Mouse (Mus musculus) heart, postnatal 10 days (tissue): ENCODE results near the gene Cnp. TPM values are rescaled to one million over a fixed set of nuclear protein-coding genes. Genes with fewer than 3 reads are reported as not detected.

ENCODE experiments used
- DNase-seq, 2 experiments: peaks; one replicate each; pipeline ENCODE4 v3.0.0; 2021
- intact Hi-C: fragments of 180-260 bp; cut with DNase I; formaldehyde crosslinking; loops from one replicate; pipeline ENCODE4 v1.15.1; 2025
- total RNA-seq, 2 experiments: library from RNA; stranded (reverse); gene quantifications; 2 replicates each; pipeline ENCODE4 v1.2.3; 2021

Gene Cnp
- total RNA-seq, 2 experiments from 2014 or later: 6.1 to 7.1 TPM

DNA sequence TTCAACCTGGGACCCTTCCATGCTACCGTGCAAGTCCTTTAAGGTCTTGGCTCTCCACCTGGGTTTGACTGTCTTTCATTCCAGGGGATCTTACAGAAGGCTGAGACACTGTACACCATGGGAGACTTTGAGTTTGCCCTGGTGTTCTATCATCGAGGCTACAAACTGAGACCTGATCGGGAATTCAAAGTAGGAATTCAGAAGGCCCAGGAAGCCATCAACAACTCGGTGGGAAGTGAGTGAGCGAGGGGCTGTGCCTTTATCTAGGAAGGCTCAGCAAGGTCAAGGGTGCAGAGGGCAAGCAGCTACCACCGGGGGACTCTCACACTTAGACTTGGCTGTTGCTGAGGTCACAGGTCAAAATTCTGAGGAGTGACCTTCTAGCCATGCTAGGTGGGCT is 24.6 kb upstream of the Cnp start:
- intact Hi-C loops: no loop called here
- no peak for DNase-seq

- no peak for DNase-seq
- intact Hi-C loops: no loop called here
These were observed 21.9 kb upstream of the Cnp start for GRCm38 (mm10) chr11:100552842-100553241.

DNA sequence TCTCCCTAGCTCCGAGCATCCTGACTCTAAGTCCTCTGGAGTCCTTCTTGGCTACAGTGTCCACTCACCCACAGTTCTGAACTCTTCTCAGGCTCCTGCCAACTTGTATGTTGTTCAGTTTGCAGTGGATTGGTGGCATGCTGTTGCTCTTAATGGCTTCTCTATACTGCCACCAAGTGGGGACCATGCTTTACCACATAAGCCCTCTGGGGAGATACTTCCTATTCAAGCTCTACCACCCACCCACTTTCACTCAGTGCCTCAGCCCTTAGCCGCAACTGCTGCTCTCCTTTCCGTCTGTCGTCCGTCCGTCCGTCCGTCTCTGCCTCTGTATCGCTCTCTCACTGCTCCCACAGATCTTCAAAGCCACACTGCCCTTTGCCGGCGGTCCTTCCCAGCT is 19.1 kb upstream of the Cnp start:
- DNase-seq: peak; percentile 79
- intact Hi-C loops: loop anchor here (1.0 to 5.0 kb wide), 4 partner anchors 43 to 195 kb away; no protein-coding TSS in a partner anchor

GRCm38 (mm10) chr11:100557563-100557962 is 17.1 kb upstream of the Cnp start:
- intact Hi-C loops: loop anchor here (5.0 kb wide), 1 partner anchor 45 kb away; no protein-coding TSS in a partner anchor
- no peak for DNase-seq

DNA sequence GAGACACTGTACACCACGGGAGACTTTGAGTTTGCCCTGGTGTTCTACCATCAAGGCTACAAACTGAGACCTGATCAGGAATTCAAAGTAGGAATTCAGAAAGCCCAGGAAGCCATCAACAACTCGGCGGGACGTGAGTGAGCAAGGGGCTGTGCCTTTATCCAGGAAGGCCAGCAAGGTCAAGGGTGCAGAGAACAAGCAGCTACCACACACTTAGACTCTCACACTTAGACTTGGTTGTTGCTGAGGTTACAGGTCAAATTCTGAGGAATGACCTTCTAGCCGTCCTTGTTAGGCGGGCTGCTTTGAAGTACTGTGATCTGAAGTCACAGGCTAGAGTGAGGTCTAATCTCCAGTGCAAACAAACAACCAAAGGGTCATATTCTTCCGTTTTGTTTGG is 15.2 kb upstream of the Cnp start:
- intact Hi-C loops: loop anchor here (5.0 kb wide), 1 partner anchor 47 kb away; no protein-coding TSS in a partner anchor
- DNase-seq: no peak

DNA sequence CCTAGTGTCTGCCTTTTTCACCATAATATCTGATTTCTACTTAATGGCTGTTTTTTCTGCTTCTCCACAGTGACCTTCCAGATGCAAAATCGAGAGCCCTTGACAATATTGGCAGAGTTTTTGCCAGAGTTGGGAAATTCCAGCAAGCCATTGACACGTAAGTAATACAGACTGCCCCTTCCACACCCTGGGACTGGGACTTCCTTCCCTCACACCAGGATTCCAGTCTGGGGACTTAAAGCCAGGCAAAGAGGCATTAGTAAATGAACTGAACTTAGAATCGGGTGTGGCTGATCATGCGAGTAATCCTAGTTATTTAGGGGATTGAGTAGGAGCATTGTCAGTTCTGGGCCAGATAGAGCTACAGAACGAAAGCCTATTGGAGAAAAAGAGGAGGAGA is 13.0 kb upstream of the Cnp start:
- DNase-seq: no peak
- intact Hi-C loops: no loop called here

- intact Hi-C loops: no loop called here
- no peak for DNase-seq
These were observed 10.4 kb upstream of the Cnp start for GRCm38 (mm10) chr11:100564297-100564696.

DNA sequence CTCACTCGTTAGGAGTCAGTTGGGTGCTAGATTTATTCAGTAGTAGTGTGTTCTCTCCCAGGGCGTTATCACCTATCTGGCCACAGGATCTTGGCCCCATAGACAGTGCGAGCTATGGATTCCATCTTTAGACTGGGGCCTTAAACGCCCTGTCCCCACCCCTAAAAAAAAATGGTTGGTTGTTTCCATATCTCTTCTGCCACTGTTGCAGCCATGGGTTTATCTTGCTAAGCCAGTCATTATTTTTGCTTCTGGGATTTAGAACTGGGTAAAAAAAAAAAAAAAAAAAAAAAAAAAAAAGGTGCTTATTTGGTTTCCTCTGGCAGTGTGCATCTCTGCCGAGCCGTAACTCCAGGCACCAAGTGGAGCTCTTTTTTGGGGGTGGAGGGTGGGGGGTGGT is 10.0 kb upstream of the Cnp start:
- intact Hi-C loops: no loop called here
- DNase-seq: no peak

GRCm38 (mm10) chr11:100567229-100567628 is 7.5 kb upstream of the Cnp start:
- DNase-seq: no peak
- intact Hi-C loops: no loop called here

- DNase-seq: no peak
- intact Hi-C loops: no loop called here
These were observed 6.9 kb upstream of the Cnp start for GRCm38 (mm10) chr11:100567815-100568245.

GRCm38 (mm10) chr11:100568692-100569091 is 6.0 kb upstream of the Cnp start:
- intact Hi-C loops: no loop called here
- DNase-seq: no peak

DNA sequence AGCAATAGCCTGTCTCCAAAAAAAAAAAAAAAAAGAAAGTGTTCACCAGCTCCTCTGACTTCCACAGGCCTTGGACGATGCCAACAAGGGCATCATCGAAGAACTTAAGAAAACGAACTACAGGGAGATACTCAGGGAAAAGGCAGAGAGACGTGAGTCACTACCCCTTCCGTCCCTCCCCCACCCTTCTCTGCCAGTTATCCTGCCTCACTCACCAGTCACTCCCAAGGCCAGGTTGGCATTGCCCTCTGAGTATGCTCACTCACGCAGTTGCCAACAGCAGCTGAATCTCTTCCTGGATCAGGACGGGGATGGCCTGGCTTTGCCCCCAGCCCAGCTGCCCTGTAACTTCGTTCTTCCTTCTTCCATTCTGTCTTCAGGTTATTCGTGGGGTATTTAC is 4.9 kb upstream of the Cnp start:
- no peak for DNase-seq

DNA sequence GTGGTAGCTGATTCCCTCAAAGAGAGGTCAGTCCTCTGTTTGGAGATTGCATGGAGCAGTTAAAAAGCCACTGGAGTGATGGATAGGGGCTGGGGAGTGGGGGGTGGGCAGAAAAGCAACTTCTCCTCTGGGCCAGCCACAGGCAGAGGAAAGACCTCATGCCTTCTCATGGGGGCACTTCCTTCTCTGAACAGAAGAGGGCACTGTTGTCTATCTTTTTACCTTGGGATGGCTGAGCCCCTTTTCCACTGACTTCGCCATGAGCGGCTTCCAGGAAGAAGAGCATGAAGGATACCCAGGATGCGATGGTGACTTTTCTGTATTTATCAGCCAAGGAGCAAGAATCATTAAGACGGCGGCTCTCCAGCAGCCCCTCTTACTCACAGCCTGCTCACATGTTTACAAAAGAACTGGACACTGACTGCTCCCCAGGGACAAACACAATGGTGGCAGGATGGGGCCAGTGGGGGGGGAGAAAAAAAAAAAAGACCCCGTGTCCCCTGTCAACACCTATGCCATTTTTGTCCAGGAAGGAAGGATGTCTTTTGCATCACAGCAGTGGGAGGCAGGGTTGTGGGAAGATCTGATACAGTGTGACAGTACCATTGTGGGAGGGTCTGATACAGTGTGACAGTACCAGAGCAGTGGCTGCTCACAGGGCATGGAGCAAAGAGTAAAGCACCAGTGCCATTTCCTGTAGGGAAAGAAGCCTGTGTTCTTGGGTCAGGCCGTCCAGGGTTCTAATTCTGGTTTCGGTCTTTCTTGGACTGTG is 4.1 kb upstream of the Cnp start:
- peak; percentile 86 to 90 for DNase-seq
- intact Hi-C loops: loop anchor here (1.0 to 5.0 kb wide), 4 partner anchors 54 to 192 kb away; partner anchors contain the start of gene Hcrt

More for the DNA sequence above, 4.9 kb upstream of the Cnp start:
- intact Hi-C loops: loop anchor here (1.0 to 5.0 kb wide), 4 partner anchors 55 to 193 kb away; partner anchors contain the start of gene Hcrt

GRCm38 (mm10) chr11:100571202-100571567 is 3.5 kb upstream of the Cnp start:
- DNase-seq: peak in 1 of 2 experiments; percentile 31
- intact Hi-C loops: loop anchor here (2.0 to 5.0 kb wide), 2 partner anchors 54 to 191 kb away; partner anchors contain the start of gene Hcrt

GRCm38 (mm10) chr11:100574188-100574587 is 516 bp upstream of the Cnp start:
- intact Hi-C loops: loop anchor here (5.0 kb wide), 1 partner anchor 188 kb away; the partner anchor contains the start of gene Hcrt
- no peak for DNase-seq

GRCm38 (mm10) chr11:100575484-100575855 is 766 bp downstream of the Cnp start:
- DNase-seq: no peak
- intact Hi-C loops: no loop called here

DNA sequence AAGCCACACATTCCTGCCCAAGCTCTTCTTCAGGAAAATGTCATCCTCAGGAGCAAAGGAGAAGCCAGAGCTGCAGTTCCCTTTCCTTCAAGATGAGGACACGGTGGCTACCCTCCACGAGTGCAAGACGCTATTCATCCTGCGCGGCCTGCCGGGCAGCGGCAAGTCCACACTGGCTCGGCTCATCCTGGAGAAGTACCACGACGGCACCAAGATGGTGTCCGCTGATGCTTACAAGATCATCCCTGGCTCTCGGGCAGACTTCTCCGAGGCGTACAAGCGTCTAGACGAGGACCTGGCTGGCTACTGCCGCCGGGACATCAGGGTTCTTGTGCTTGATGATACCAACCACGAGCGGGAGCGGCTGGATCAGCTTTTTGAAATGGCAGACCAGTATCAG is 1.6 kb downstream of the Cnp start:
- DNase-seq: no peak
- intact Hi-C loops: no loop called here

DNA sequence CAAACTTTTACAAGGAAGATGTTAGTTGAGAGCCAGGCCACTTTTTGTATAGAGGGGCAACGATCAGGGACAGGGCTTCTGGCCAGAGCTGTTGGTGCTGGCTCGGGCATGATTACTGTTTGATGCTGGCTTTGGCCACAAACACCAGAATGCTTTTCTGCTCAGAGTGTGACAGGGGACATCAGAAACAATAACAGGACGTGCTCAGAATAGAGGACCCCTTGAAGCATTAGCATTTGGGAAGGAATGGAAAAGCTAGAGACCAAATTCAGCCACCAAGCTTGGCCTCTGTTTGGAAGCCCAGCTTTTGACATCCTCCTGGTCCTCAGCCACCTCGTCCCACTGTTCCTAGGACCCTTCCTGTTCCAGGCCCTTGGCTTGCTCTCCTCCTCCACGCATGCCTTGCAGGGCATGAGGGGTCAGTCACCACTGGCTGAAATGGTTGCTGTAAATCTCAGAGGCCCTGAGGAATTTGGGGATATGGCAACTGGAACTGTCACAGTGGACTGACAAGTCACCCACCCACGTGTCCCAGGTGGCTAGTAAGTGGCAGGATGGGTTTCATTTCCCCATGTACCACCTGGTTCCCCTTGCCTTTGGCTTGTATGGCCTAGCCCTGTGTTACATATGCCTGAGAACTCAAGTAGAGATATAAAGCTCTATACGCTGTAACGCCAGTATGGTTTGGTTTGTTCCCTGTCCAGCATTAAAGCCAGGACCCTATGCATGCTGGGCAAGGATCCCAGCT is 3.3 kb downstream of the Cnp start:
- DNase-seq: no peak
- intact Hi-C loops: no loop called here

DNA sequence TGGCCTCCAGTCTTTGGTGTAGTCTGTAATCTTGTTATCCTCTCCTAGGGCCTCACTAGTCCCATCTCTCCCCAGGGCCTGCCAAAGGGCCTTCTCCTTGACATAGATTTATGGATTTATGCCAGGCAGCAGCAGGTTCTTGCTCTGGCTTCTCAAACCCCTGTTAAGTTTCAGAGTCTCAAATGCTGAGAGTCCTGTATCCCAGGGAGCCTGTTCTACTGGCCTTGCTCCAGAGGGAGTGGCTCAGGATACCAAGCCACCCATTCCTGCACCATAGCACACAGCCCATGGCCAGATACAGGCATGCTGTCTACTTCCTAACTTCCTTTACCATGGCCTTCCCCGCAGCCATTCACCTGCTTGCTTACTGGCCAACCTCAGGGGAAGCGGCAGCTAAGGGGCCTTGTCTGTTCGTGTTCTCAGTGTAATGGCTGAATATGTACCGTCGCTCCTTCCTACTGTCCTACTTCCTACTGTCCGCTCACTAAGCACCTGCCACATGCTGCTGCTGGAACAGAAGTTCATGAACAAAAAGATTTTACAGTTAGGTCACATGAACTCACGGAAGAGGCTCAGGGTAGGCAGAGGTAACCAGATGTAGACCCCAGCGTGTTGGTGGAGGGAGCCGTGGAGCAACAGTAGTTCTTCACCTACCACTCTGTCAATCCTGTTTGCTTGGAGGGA is 4.6 kb downstream of the Cnp start:
- no peak for DNase-seq
- intact Hi-C loops: no loop called here

GRCm38 (mm10) chr11:100580275-100580674 is 5.6 kb downstream of the Cnp start:
- DNase-seq: no peak
- intact Hi-C loops: no loop called here

DNA sequence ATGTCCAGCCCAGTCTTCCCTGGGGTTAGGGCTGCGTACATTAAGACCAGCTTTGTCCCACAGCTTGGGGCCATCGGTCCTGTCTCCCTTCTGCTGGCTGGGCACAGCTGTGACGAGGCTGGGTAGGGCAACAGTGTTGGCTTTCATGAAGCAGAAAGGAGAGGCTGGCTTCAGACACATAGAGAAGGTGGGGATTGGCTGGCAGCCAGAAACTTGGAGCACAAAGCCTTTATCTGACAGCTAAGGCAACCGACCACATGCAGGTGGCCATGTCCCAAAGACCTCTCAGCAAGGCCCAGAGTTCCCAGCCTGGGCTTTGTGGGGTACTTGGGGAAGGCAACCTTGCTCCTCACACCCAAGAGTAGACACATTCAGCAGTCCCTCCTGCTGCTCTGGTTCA is 7.1 kb downstream of the Cnp start:
- peak; percentile 68 to 78 for DNase-seq
- intact Hi-C loops: no loop called here
